Mouse (Mus musculus): Measurements from ENCODE around the gene Dhps.

GRCm38 (mm10) chr8:85081216-85081555 is 9.6 kb downstream of the Dhps start, which contains the start of gene Wdr83:
- TF ChIP-seq CTCF (IDR thresholded peaks at IDR 0.05; ENCODE audit: insufficient read depth, low read length) (no peak), POLR2A (IDR thresholded peaks at IDR 0.05; ENCODE audit: borderline replicate concordance, extremely low read depth, low read depth, low read length) (no peak)
